ENCODE assay signal across 14 mouse cellular contexts in the genomic region with DNA sequence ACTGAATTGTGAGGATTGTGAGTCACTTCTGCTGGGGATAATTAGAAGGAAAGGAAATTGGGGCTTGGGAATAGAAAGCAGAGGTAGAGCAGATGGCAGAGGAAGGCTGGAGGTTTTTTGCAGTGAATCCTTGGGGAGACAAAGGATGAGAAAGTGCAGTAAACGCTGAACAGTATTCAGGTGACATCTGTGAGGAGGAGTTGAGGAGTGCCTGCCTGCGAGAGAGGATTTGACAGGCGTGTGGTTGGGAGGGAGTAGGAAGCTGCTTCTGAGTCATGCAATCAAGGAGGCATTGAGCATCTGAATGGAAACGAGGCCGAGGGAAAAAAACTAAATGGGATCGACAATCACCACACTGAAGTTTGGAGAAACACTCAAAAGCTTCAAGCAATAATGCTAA.
DNase-seq lines count a peak whose midpoint lies in the region; ATAC-seq and TF ChIP-seq lines count a peak whose summit lies in the region.
"Had no signal": no experiment of that assay in that cellular context is flagged by ENCODE, and none has a peak within 500 bp of the region (broad histone marks: within the 10 kb centered on the region; RNA-seq: fewer than 3 reads in every experiment).

No protein-coding gene starts in this region.

- H3K4me3 ChIP-seq in forebrain, embryonic 13.5 days: no peak overlapping the region
- no peak overlapping the region for H3K4me3 ChIP-seq in forebrain, embryonic 15.5 days
- no peak overlapping the region for H3K4me3 ChIP-seq in stomach, postnatal 0 days (ENCODE audit: low read depth, low read length)

- ATAC-seq in forebrain, embryonic 13.5 days: 0 out of 2 replicates have a peak, but pooled peaks have one; percentile 50
- ATAC-seq in forebrain, embryonic 15.5 days (replicated peaks): no peak; the same call in 1 of the 2 replicates
- no peak for ATAC-seq in stomach, postnatal 0 days (ENCODE audit: low FRiP score, low TSS enrichment)

- H3K9me3 ChIP-seq in forebrain, embryonic 13.5 days (replicated peaks): no peaks in the 10 kb centered on the region
- H3K9me3 ChIP-seq in forebrain, embryonic 15.5 days: no peaks in the 10 kb centered on the region
- no peaks in the 10 kb centered on the region for H3K9me3 ChIP-seq in stomach, postnatal 0 days (ENCODE audit: control insufficient read depth, low read length)

- H3K36me3 ChIP-seq in forebrain, embryonic 13.5 days (ENCODE audit: poor library complexity, severe bottlenecking): no peaks in the 10 kb centered on the region
- no peaks in the 10 kb centered on the region for H3K36me3 ChIP-seq in forebrain, embryonic 15.5 days
- no peaks in the 10 kb centered on the region for H3K36me3 ChIP-seq in stomach, postnatal 0 days (ENCODE audit: control insufficient read depth, insufficient read depth, low read length)

- WGBS in forebrain, embryonic 13.5 days: 49% methylated on average over 6 of the region's 6 CpGs
- 38% methylated on average over 6 of the region's 6 CpGs for WGBS in forebrain, embryonic 15.5 days
- WGBS in stomach, postnatal 0 days: 55% methylated on average over 6 of the region's 6 CpGs

- DNase-seq in retina, embryonic 14.5 days (ENCODE audit: low spot score): peak; percentile 1
- DNase-seq in retina, postnatal 1 day: no peak
- DNase-seq in left cerebral cortex, adult 18-20 months (ENCODE audit: low spot score in 2 of 2): peak; percentile 64 to 77
- DNase-seq in right cerebral cortex, postnatal 36 days (ENCODE audit: low spot score in 2 of 2): peak; percentile 70 to 84
- no peak for DNase-seq in stomach, postnatal 0 days (ENCODE audit: low spot score)
- DNase-seq in cerebellum, adult 9-11 months: no peak
- DNase-seq: adrenal gland, adult 8-10 months; cerebellum, adult 11 months; kidney, postnatal 14 days; liver; lung, embryonic 14.5 days; thymus, postnatal 25 days had no signal

- H3K27ac ChIP-seq in forebrain, embryonic 13.5 days: no peak overlapping the region
- no peak overlapping the region for H3K27ac ChIP-seq in forebrain, embryonic 15.5 days (replicated peaks)
- no peak overlapping the region for H3K27ac ChIP-seq in stomach, postnatal 0 days (replicated peaks)

- H3K27me3 ChIP-seq in forebrain, embryonic 13.5 days: no peaks in the 10 kb centered on the region
- H3K27me3 ChIP-seq in forebrain, embryonic 15.5 days: no peaks in the 10 kb centered on the region
- no peaks in the 10 kb centered on the region for H3K27me3 ChIP-seq in stomach, postnatal 0 days (ENCODE audit: control insufficient read depth, insufficient read depth, low read length)

- H3K4me1 ChIP-seq in forebrain, embryonic 13.5 days: no peaks in the 10 kb centered on the region
- no peaks in the 10 kb centered on the region for H3K4me1 ChIP-seq in forebrain, embryonic 15.5 days
- no peaks in the 10 kb centered on the region for H3K4me1 ChIP-seq in stomach, postnatal 0 days (replicated peaks; ENCODE audit: control insufficient read depth, insufficient read depth)

- H3K9ac ChIP-seq in forebrain, embryonic 13.5 days: no peak overlapping the region
- H3K9ac ChIP-seq in forebrain, embryonic 15.5 days (replicated peaks): no peak overlapping the region
- H3K9ac ChIP-seq in stomach, postnatal 0 days (ENCODE audit: low read length): no peak overlapping the region
- H3K9ac ChIP-seq: lung, embryonic 14.5 days had no signal

- no peak for TF ChIP-seq EP300 in stomach, postnatal 0 days (optimal IDR thresholded peaks at IDR 0.05)

- no peak overlapping the region for H3K4me2 ChIP-seq in forebrain, embryonic 13.5 days
- no peak overlapping the region for H3K4me2 ChIP-seq in forebrain, embryonic 15.5 days (replicated peaks)
- H3K4me2 ChIP-seq in stomach, postnatal 0 days (replicated peaks; ENCODE audit: low read depth): no peak overlapping the region
- H3K4me2 ChIP-seq: lung, embryonic 14.5 days had no signal

- TF ChIP-seq CTCF in stomach, postnatal 0 days (IDR thresholded peaks at IDR 0.05; ENCODE audit: low read depth): no peak

Comparison
In these comparisons a context has a peak if more than half of its experiments do, and no peak if none do; other contexts are left out.
1. DNase-seq: peak in retina, embryonic 14.5 days (single experiment), left cerebral cortex, adult 18-20 months (2 of 2) and right cerebral cortex, postnatal 36 days (2 of 2); none in retina, postnatal 1 day (single experiment), stomach, postnatal 0 days (single experiment) and cerebellum, adult 9-11 months (single experiment).